Mouse (Mus musculus) fat pad, adult 2 months (tissue): ENCODE results near the gene Snd1.
"Not testable (repeated sequence)": the region's sequence is repeated elsewhere in the genome, so short reads cannot be mapped to it uniquely, and the experiment has no call there.

Experiments used
- DNase-seq: peaks from one replicate; pipeline ENCODE4 v3.0.0-alpha.2; 2011; ENCODE audit warnings: low read depth, low spot score; ENCODE audit errors: extremely low read depth

Snd1 gene

DNA sequence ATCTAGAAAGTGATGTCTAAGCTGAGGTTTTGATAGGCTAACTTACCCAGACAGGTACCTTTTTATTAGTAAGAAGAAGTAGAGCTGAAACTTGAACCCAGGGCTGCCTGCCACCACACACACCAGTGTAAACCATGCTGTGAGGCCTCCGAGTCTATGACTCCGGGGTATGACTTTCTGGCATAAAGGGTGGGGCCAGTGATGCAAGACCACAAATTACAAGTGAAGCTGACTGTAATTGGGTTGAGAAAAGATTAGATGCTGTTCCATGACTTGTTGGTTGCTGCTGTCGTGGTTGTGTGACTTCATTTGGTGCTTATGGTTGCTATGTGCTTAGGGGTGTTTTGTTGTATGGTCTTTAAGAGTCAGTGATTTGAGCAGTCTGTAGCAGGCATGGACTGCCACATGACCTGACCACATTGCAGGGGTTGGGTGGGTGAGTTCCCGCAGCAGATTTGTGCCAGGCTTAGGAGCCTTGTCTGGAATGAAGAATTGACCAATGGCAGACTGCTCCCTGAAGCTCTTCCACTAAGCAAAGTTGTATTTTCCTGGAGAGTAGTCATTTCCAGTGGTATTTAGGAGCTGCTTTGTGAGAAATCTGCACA, 7.9 kb downstream of the Snd1 start:
- no peak for DNase-seq

DNA sequence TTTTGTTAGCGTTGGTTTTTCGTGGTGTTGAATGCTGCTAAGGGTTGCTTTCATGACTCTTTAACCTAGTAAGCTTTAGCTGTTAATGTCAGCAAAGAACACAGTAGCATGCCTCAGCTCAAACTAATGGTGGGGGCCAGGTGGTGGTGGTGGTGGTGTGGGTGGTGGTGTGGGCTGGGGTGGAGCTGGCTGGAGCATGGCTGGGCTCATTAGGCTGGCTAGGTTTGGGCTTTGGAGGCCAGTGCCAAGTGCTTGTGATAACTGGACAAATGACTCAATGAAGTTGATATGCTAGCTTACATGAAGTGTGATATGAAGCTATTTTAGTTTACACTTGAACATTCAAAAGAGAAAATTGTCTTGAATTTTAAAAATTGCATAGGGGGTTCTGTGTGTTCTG, 11.1 kb downstream of the Snd1 start:
- DNase-seq, result no peak

DNA sequence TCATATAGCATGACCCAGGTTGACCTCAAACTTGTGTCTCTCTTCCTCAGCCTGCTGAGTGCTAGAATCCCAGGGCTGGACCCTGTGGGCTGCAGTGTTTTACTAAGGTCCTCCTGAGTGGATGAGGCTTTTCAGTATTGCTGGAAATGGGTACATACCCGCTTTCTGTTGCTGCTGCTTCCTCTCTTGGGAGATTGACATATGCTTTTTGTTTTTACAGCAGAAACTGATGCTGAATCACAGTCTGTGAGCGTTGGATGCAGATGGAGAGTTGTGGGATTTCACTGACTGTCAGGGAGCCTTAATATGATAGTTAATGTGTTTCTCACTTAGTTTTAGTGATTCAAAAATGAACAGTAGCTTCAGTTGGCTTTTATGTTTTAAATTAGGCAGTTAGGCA, 11.5 kb downstream of the Snd1 start:
- no peak for DNase-seq

DNA sequence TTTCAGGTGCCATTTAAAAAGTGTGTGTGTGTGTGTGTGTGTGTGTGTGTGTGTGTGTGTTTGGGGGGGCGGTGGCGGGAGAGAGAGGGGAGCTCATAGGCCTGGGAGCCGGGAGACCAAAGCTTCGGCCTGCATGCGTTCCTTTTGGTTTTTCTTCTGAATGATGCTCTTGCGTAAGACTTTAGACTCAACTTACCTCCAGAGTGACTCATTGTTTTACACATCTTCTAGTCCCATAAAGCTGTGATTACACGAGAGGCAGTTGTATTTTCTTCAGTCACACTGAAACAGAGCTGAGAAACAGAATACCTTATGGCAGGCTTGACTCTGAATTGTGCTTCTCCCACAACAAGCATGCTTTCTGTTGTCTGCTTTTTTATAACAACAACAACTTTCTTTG, 12.0 kb downstream of the Snd1 start:
- DNase-seq, result no peak

DNA sequence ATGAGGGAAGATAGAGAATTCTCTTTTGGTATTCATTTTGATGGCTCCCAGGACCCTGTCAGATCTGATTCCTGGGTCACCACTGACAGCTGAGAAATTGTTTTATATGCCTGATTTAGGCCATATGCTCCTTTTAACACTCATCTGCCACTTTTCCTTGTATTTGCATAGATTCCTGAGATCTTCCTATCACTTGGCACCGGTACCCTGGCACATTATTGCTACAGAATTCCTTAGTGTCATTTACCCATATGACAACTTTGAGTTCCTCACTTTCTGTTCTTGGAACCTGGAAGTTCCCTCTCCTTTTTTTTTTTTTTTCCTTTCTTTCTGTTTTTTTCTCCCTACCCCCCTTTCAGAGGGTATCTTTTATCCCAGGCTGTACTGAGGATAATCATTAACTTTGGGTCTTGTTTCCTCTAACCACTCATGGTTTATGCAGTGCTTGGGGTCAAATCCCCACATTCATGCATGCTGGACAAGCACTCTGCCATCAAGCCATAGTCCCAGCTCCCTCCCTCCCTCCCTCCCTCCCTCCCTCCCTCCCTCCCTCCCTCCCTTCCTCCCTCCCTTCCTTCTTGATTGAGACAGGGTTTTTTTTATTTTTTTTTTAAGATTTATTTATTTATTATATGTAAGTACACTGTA, 13.4 kb downstream of the Snd1 start:
- no peak for DNase-seq

DNA sequence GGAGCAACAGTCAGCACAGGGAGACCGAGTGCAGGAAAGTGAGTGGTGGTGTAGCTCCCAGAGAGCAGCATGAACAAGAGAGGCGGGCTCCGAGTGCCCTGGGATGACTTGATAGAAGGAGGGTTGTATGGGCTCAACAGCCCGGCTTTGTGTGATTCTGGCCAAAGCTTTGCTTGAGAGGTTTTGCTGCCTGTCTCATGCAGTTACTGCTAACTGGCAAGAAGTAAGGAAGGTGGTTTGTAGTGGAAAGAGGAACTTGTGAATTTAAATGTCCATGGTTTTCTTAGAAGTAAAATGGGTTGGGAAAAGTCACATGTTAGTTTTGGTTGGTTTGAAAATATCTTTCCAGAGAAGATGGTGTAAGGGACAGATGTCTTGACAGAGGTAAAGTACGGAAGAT, 15.7 kb downstream of the Snd1 start:
- DNase-seq, result no peak

DNA sequence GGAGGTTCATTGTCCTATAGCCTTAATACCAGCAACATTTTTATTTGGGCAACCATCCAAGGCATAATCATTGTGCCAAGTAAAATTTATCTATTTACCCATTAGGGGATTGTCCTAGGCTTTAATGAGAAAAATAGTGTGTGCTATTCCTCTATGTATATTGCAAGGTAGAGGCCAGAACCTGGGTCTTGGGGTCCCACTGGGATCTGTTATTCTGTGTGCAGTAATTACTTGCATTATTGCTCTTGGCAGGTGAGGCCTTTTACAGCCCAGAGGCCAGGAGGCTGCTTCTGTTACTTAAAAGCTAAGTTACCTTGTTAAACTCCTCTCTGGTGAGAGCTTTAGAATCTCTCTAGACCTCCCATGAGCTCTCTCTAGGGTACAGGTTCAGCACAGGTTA, 16.3 kb downstream of the Snd1 start:
- DNase-seq, result no peak

DNA sequence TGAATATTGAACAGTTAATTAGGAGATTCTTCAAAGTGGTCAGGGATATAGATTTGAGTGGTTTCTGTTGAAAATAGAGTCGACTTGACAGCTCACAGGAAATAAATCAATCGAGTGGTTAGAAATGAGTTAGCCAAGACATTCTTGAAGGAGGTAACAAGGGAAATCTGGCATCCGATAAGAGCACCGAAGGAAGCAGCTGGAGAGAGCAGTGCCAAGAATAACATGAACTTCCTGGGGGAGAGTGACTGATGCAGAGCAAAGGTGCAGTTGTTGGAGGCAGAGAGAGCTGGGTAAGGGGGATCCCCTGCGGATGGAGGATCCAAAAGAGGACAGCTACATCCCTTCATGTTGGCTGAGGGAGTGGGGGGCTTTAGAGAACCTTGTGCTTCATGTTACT, 22.9 kb downstream of the Snd1 start:
- DNase-seq, result no peak

DNA sequence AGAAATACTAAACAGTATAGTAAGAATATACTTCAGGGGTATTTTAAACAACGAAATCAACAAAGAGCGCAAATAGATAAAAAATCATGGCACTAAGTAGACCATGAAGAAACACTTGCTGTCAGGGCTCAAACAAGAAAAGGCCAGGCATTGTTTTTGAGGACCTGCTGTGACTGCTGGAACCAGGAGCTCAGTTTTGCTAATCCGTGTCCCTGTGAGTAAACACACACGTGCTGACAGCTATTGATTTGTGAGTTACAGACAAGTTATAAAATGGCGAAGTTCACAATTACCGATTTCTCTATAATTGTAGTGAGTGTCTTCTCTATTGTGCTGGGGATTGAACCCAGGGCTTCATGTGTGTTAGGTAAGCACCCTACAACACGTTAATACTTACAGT, 27.6 kb downstream of the Snd1 start:
- DNase-seq, result no peak

DNA sequence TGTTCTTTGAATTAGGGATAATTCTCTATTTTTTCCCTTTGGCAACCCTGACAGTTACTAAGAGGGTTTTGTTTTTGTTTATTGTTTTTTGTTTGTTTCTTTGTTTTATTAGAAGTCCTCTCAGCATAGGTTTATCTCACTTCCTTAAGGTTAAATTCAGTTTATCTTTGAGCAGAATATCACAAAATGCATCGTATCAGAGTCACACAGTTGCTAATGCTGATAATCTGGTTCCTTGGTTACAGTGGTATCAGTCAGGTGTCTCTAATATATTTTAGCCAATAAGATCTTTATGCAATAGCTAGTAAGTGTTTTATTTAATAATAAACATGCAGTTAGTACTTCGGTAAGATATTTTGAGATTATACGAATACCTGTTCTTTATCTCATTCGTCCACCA, 28.2 kb downstream of the Snd1 start:
- no peak for DNase-seq

DNA sequence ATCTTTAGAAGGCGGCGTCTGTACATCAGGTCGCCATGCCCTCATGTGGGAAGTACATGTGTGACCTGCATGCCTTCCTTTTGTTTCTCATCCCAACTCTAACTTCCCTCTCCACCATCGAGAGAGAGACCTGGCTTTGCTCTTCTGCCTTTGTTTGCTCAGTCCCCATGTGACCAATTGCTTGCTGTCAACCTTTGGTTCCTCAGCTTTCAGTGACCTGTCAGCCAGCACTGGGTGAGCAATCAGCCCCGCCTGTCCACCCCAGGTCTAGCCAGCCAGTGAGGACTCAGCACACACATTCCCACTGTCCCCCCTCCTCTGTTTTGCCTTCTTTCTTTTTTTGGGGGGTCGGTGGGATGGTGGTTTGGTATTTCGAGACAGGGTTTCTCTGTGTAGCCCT, 29.7 kb downstream of the Snd1 start:
- no peak for DNase-seq

DNA sequence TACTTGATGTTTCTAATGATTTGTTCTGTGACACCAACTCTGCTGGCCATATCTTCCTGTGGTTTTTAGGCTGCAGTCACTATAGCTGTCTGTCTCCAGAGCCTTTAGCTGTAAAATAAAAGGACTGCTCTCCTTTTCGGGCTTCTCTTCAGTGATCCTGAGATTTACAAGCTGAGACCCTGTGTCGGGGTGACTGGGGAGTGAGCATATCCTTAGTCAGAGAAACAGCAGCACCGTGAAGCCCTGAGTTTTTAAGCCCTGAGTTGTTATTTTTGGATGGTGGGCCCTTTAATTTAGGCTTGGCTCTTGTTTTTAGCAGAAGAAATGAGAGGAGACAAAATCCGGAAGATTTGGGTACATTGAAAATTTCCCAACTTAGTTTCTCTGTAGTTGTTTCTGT, 32.8 kb downstream of the Snd1 start:
- no peak for DNase-seq

DNA sequence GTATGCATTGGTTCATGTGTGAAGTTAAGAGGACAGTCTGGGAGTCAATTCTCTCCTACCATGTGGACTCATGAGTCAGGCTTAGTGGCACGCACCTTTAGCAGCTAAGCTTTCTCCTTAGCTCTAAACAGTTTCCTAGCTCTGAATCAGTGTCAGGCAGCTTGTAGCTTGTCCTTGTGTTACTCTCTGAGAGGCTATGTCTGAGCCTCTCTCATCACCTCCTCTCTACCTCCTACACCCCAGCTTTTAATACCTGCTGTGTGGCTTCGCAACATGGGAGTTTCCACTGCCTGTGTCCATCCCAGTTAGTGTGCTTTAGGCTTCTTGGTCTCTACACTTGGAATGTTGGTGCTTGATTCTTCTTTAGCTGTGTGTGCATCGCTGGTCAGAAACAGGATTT, 39.3 kb downstream of the Snd1 start:
- no peak for DNase-seq

DNA sequence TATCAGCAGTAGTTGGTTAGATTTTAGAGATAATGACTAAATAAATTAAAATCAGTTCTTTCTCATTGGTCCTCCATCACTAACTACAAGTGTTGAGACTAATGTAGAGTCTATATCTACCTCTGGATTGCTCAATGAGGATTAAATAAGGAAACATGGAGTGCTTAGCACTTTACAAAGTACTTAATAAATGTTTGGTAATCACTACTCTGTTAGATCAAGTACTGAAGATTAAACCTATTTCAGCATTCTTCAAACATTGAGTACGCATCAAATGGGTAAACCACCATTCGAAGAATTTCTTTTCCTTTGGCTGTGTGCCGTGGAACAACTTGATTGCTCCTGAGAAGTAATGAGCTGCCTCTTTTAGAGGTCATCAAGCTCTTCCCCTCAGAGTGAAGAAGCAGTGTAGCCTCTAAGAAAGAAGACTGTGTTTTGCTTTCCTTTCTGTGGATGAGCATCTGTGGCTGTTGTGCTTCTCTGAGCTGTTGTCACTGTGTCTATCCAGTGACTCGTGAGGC, 40.0 kb downstream of the Snd1 start:
- DNase-seq, result no peak

DNA sequence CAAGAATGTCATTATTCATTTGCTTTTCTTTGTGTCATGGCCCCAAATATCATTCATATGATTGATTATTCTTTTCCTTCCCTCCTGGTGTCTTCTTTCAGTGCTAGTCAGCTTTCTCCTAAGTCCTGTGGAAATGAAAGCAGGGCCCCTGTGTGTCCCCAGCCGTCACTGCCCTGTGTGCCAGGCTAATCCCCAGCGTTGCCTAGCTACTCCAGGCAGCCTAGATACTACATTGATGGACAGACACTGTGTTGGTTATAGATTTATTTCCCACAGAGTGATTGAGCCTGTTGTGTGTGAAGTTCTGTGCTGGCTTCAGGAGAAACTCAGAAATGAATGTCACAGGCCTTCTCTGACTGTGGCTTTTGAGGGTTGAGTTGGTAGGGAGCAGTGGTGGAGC, 41.7 kb downstream of the Snd1 start:
- no peak for DNase-seq

DNA sequence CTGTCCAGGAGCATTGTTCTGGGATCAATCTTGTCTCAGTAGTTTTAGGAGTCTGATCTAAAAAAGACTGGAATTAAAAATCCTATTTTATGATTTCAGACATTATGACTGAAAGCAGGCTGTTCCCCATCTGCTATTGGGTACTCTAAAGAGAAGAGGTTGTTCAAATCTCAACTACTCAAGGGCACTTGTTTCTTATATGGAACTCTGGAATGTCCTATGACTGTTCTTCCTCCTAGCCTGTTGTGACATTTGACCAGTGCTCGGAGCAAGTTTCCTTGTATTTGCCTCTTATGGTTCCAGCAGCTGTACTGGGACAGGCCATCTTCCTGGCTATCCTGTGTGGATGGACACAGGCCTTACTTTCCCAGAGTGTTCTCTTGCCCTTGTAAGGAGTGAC, 42.1 kb downstream of the Snd1 start:
- DNase-seq, result no peak

DNA sequence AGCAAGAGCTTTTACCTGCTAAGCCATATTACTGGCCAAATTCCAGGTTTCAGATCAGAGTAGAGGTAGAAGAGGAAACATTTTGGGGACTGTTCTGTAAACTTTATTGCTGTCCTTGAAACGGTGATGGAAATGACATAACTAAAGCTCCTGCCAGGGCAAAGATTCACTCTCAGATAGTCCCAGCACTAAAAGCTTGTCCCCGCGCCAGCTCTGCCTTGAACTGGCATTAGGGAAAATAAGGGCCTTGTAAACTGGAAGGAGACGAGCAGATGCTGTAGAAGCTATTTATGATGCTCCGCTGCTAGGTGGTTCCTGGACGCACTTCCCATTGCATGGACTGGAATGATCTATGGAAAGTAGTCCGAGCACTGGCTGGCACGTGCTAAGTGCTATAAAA, 44.5 kb downstream of the Snd1 start:
- no peak for DNase-seq

DNA sequence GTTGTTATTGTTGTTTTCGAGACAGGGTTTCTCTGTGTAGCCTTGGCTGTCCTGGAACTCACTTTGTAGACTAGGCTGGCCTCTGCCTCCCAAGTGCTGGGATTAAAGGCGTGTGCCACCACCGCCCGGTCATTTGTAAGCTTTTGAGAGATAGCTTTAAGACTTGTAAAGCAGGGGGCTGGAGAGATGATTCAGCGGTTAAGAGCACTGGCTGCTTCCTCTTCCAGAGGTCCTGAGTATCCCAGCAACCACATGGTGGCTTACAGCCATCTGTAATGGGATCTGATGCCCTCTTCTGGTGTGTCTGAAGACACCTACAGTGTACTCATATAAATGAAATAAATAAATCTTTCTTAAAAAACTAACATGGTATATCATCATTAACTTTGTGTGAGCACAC, 45.8 kb downstream of the Snd1 start:
- DNase-seq, result not testable (repeated sequence)

DNA sequence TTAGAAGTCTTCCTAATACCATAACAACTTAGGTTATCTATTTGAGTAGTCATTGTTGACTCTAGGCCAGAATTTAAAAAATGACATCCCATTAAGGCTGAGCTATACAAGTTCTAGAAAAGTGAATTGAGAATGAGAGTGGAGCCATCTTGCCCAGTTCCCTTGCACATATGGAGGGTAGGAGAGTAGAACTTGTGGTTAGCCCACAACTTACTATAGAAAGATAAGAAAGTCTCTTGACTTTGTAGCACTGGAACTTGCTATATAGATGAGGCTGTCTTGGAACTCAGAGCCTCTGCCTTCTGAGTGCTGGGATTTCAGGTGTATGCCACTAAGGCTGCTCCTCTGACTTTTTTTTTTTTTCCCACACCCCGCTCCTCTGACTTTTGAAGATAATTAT, 46.5 kb downstream of the Snd1 start:
- DNase-seq, result no peak

DNA sequence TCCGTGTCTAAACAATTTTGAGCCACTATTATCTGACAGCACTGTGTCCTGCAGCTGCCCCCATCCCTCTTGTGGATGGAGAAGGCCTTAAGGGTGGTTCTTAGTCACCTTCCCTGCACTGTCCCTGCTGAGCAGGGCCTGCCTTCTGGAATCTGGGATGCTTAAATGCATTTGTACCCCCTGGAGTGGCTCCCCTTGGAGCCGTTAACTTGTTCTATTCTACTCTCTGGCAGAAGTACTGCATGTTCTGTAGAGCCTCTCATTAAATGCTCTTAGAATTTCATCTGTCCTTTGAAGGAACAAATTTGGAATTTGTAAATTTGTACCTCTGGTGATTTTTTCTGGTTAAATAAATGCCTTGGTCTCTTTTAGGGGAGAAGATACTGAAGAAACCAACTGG, 50.6 kb downstream of the Snd1 start:
- DNase-seq, result no peak

DNA sequence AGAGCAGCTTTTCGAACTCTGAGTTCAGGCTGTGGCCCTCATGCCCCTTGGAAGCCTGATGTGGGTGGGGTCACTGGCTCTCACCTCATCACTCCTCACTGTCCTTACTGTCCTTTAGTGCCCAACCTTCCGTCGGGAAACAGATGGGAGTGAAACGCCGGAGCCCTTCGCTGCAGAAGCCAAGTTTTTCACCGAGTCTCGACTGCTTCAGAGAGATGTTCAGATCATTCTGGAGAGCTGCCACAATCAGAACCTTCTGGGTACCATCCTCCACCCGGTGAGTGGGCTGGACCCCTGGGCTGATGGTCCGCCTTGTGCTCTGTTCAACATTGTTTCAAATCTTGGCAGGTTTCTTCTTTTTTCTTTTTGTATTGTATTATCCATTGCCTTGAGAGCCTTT, 52.5 kb downstream of the Snd1 start:
- no peak for DNase-seq

DNA sequence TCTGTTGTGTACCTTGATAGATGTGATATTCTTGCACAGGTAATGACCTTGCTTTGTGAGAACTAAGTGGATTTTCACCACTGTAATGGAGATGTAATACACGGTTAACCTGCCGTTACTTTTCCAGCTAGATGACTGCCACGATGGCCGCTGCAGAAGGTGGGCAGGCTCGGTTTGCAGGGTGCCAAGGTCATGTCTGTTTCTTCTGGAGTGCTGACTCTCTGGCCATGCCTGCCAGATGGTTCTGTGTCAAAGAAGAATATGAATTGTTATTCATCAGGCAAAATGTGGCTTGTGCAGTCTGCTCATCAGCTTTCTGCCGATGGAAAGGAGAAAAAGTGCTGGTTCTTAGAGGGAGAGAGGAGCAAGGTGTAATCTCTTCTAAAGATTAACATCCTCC, 53.3 kb downstream of the Snd1 start:
- DNase-seq, result no peak

DNA sequence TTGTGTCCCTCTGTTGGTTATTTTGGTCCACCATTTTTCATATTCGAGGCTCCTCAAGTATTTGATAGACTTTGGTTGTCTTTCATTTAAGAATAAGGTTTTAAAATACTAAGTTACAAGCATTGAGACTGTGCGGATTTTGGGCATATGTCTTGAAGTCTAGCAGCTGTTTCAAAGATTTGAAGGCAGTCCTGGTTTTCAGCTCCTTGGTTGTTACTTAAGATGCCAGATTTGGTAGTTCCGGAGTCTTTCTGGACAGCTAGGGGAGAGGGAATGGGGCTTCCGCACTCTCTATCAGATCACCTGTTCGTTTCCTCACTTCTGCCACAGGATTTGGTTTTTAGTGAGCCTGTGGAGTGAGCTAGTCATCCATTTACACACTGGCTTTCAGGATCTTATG, 61.5 kb downstream of the Snd1 start:
- DNase-seq, result no peak
